19 mouse cellular contexts compared by ENCODE assay signal in the genomic region with DNA sequence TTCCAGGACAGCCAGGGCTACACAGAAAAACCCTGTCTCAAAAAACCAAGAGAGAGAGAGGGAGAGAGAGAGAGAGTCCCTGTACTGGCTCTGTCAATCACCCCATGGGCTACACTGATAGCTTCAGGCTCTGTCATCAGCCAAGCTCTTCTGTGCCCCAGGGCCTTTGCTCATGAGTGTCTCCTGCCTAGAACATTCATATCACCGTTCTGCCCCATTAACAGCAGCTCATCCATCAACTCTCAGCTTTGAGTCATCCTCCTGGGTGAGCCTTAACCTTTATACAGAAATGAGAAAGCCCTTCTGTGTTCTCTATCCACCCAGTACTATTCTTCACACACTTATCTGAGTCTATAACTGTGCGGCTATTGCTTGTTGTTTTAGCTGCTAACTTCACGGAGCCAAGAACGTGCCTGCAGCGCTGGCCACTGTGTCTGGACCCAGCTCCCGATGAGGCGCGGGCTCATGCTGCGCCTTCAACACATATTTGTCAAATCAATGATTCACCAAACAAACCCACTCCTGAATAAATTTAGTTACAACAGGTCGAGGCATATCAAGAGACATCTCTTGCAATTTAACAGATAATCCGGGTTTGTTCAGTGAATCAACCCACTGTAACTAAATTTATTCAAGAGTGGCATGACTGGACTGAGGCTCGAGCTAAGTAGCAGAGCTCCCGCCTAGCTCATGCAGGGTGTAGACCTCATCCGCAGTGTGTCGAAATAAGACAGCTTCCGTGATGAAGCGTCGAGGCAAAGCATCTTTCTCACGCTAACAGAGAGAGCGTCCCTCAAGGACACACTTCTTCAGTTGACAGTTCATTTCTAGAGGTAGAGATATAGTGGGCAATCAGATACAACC.
DNase-seq lines count a peak whose midpoint lies in the region; ATAC-seq lines count a peak whose summit lies in the region.
"Had no signal": no experiment of that assay in that cellular context is flagged by ENCODE, and none has a peak within 500 bp of the region (broad histone marks: within the 10 kb centered on the region; RNA-seq: fewer than 3 reads in every experiment).

No protein-coding gene starts in this region.

- no peak overlapping the region for H3K4me2 ChIP-seq in hindbrain, embryonic 15.5 days
- no peak overlapping the region for H3K4me2 ChIP-seq in stomach, embryonic 16.5 days (ENCODE audit: low read depth, low read length)
- H3K4me2 ChIP-seq: forebrain, embryonic 13.5 days; heart, embryonic 12.5 days had no signal

- H3K27me3 ChIP-seq in hindbrain, embryonic 15.5 days = no peaks in the 10 kb centered on the region
- no peaks in the 10 kb centered on the region for H3K27me3 ChIP-seq in hindbrain, embryonic 10.5 days (ENCODE audit: insufficient read depth, poor library complexity, severe bottlenecking)
- no peaks in the 10 kb centered on the region for H3K27me3 ChIP-seq in stomach, embryonic 16.5 days (ENCODE audit: control insufficient read depth, insufficient read depth, low read length)
- H3K27me3 ChIP-seq: forebrain, embryonic 13.5 days; heart, embryonic 12.5 days had no signal

- no peaks in the 10 kb centered on the region for H3K4me1 ChIP-seq in hindbrain, embryonic 15.5 days (replicated peaks)
- H3K4me1 ChIP-seq in hindbrain, embryonic 10.5 days (replicated peaks) = peaks cover 18% of the 10 kb centered on the region
- H3K4me1 ChIP-seq in stomach, embryonic 16.5 days (ENCODE audit: control insufficient read depth, insufficient read depth, low read length) = no peaks in the 10 kb centered on the region
- H3K4me1 ChIP-seq: forebrain, embryonic 13.5 days had no signal

- no peak overlapping the region for H3K9ac ChIP-seq in hindbrain, embryonic 15.5 days
- H3K9ac ChIP-seq in stomach, embryonic 16.5 days (ENCODE audit: low read length) = no peak overlapping the region
- H3K9ac ChIP-seq: forebrain, embryonic 13.5 days; heart, embryonic 12.5 days had no signal

- H3K36me3 ChIP-seq in hindbrain, embryonic 15.5 days = no peaks in the 10 kb centered on the region
- H3K36me3 ChIP-seq in hindbrain, embryonic 10.5 days = no peaks in the 10 kb centered on the region
- H3K36me3 ChIP-seq in stomach, embryonic 16.5 days (ENCODE audit: control insufficient read depth, insufficient read depth, low read length) = no peaks in the 10 kb centered on the region
- H3K36me3 ChIP-seq: embryonic facial prominence, embryonic 10.5 days; G1E; heart, embryonic 12.5 days had no signal

- ATAC-seq in hindbrain, embryonic 15.5 days (ENCODE audit: low FRiP score, low read depth) = peak; percentile 23; the same call in 1 of the 2 replicates
- peak; percentile 59; the same call in 1 of the 2 replicates for ATAC-seq in stomach, embryonic 16.5 days (ENCODE audit: insufficient read depth, low FRiP score)
- ATAC-seq: activated CD4-positive, CD25-positive, alpha-beta regulatory T cell, adult 4 months; CD4-positive, CD25-positive, alpha-beta regulatory T cell, adult 4 months; forebrain, embryonic 13.5 days; hindbrain, embryonic 16.5 days; inflammation-experienced regulatory T-cells, adult 6 months had no signal

- no peak overlapping the region for H3K27ac ChIP-seq in hindbrain, embryonic 15.5 days (replicated peaks)
- no peak overlapping the region for H3K27ac ChIP-seq in hindbrain, embryonic 10.5 days
- no peak overlapping the region for H3K27ac ChIP-seq in stomach, embryonic 16.5 days (ENCODE audit: low read length)
- H3K27ac ChIP-seq: embryonic facial prominence, embryonic 10.5 days; forebrain, embryonic 13.5 days; gastrocnemius, adult 2 months had no signal

- no peak for DNase-seq in hindbrain, embryonic 10.5 days (ENCODE audit: low spot score)
- peak; percentile 45 for DNase-seq in urinary bladder, postnatal 14 days (ENCODE audit: low spot score)
- DNase-seq in urinary bladder, adult 2 months (ENCODE audit: low spot score) = no peak
- no peak for DNase-seq in lung, postnatal 25 days (ENCODE audit: low spot score)
- DNase-seq: B cell, adult 2 months; cerebellum, adult 2 months; cerebellum, postnatal 10 days; gastrocnemius, adult 2 months; gastrocnemius, postnatal 25 days had no signal

- H3K4me3 ChIP-seq in hindbrain, embryonic 15.5 days = no peak overlapping the region
- no peak overlapping the region for H3K4me3 ChIP-seq in hindbrain, embryonic 10.5 days
- H3K4me3 ChIP-seq in stomach, embryonic 16.5 days (replicated peaks; ENCODE audit: low read length) = no peak overlapping the region
- H3K4me3 ChIP-seq: embryonic facial prominence, embryonic 10.5 days; forebrain, embryonic 13.5 days; gastrocnemius, adult 2 months; heart, embryonic 12.5 days had no signal

- 83% methylated on average over 20 of the region's 20 CpGs for WGBS in hindbrain, embryonic 15.5 days
- 91% methylated on average over 20 of the region's 20 CpGs for WGBS in hindbrain, embryonic 10.5 days
- 62% methylated on average over 20 of the region's 20 CpGs for WGBS in stomach, embryonic 16.5 days

- no peaks in the 10 kb centered on the region for H3K9me3 ChIP-seq in hindbrain, embryonic 15.5 days
- H3K9me3 ChIP-seq in hindbrain, embryonic 10.5 days = no peaks in the 10 kb centered on the region
- H3K9me3 ChIP-seq in stomach, embryonic 16.5 days (replicated peaks; ENCODE audit: control insufficient read depth, low read length) = no peaks in the 10 kb centered on the region
- H3K9me3 ChIP-seq: embryonic facial prominence, embryonic 10.5 days; forebrain, embryonic 13.5 days had no signal
